Mouse (Mus musculus) bone marrow macrophage, adult 2 months (primary cell): ENCODE results near the gene Msl1.

Experiments used
- CTCF ChIP-seq: IDR thresholded peaks from 2 replicates; pipeline ENCODE4 v1.5.1; 2012; ENCODE audit warnings: low read depth, mild to moderate bottlenecking, low read length, moderate library complexity
- POLR2A ChIP-seq: IDR thresholded peaks from 2 replicates; pipeline ENCODE4 v1.6.1; 2012; ENCODE audit warnings: mild to moderate bottlenecking, low read depth, low read length, borderline replicate concordance

DNA sequence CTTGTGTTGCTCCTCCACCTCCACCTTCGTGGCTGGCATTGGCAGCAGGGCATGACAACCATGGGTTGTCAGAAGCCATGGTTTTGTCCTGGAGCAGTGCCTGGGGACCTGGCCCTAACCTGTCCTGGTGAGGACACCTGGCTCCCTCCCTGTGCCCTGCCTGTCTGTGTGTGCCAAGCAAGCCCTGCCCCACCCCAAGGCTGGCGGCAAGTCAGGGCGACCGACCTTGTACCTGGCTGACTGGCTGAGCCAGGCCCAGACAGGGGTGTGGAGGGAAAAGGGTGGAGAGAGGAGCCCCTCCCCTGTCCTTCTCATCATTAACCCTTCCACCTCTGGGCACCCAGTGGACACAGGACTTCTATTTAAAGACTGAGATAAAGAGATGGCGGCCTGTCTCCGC is 44.1 kb downstream of the Msl1 start:
- no peak for TF ChIP-seq POLR2A
- no peak for TF ChIP-seq CTCF
